Mouse (Mus musculus) layer of hippocampus, adult 9-11 months (tissue): ENCODE measurements at regions not wholly inside any gene's neighbourhood (a gene's known extent, or its start where the extent isn't known, plus 50 kb on each side); places are given as distances from the start of the nearest gene placed in this dataset.

ENCODE experiments used
- DNase-seq: peaks from one replicate; pipeline ENCODE4 v3.0.0; 2022

DNA sequence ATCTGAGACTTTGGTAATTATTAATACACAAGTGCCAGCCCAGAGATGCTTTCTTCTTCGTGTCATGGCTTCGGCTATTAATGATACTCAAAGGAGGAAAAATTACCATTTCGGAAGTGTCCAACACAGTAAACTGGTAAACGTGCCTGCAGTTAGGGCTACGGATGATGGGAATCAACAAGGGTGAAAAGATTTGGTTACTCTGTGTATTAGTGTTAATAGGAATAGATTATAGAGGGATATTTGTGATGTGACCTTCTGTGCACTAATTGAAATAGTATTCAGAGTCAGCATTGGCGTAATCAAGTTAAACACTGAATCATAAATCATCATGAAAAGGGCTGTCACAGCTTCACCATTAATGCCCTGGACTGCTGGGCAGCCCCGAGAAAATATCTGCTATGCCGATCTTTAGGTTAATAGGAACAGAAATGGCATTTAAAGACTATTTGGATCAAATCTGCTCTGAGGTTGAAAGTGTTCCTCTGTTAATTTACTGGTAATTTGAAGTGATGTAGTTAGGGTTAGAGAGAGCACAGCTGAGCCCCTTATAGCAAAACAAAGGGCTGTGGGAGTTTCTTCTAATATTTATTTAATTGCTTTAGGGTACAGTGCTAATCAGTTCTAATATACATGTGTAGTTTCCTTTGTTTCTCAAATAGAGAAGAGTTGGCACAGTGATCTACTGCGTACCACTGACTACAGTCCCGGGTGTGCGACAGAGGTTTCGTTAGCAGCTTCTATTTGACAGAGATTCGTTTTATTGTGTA, 160.7 kb downstream of the Rpl36a-ps1 start:
- DNase-seq: no peak

DNA sequence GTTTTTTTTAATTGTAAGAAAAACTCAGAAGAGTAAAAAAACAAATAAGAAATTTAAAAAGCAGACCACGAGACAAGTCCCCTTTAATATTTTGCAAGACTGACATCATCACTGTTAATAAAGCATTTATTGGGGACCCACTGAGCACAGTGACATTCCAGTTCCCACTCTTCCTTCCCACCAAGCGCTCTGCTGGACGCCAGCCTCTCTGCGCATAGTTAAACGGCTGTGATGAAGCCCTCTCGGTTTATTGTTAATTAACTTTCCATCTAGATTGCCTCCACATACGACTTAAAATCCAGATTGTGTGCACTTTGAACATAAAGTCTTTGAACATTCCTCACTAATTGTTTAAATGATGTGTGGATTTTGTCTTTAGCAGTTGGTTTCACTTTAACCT, 161.7 kb downstream of the Rpl36a-ps1 start:
- DNase-seq: no peak

DNA sequence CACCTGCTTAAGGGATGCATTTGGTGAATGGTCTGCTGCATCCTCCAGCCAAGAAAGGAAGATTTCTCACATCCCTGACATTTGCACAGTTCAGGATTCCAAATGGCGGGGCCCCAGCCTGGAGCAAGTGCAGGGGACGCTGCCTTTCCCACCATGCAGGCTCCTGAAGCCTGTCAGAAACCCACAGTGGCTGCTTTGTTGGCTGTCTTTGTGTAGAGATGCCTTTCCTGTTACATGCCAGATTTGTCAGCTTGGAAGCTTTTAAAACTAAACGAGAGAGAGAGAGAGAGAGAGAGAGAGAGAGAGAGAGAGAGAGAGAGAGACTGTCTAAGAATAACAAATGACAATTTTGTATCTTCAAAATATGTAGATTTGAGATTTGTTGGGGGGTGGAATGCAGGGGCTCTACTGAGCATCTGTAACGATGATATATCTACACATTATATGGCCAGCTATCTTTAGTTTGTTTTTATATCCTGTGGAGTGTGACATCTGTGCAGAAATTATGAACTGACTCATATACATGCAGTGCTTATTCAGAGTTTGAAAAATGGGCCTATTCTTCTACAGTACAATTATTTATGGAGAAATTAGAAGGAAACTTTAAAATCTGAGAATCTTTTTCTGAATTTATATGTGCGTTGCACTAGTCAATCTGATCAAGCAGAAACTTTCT, 164.0 kb downstream of the Rpl36a-ps1 start:
- DNase-seq: no peak

DNA sequence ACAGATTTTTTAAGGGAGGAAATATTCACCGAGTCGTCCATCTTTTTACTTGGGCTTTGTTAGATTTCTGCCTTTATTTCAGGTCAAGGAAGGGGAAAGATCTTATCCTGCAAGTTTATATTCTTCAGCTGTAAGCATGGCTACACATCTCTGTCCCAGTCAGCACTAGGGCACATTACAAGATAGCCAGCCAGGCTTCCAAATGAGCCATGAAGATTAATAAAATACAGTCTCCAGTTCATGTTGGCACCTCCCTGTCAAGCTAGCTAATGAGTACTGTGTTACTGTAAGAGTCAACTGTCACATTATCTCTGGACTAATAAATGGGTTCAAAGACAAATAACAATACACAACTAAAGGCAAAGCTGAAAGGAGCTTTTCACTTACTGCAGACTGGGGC, 166.6 kb downstream of the Rpl36a-ps1 start:
- no peak for DNase-seq

DNA sequence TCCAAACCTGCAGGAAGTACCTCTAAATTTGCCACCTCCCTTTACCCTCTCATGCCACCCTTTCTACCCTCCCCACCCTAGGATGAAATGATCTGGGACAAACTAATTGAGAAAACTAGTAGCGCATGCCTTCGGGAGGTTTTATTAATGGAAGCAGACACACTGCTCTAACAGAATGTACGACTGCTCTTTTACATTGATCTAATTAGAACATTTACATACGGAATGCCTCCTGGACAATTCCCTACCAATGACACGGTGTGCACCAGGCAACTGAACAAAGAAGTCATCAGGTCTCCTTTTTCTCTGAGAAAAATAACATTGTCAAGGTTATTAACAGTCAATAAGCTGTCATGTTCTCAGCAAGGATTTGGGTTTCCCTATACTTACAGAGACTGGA, 180.5 kb downstream of the Rpl36a-ps1 start:
- no peak for DNase-seq

DNA sequence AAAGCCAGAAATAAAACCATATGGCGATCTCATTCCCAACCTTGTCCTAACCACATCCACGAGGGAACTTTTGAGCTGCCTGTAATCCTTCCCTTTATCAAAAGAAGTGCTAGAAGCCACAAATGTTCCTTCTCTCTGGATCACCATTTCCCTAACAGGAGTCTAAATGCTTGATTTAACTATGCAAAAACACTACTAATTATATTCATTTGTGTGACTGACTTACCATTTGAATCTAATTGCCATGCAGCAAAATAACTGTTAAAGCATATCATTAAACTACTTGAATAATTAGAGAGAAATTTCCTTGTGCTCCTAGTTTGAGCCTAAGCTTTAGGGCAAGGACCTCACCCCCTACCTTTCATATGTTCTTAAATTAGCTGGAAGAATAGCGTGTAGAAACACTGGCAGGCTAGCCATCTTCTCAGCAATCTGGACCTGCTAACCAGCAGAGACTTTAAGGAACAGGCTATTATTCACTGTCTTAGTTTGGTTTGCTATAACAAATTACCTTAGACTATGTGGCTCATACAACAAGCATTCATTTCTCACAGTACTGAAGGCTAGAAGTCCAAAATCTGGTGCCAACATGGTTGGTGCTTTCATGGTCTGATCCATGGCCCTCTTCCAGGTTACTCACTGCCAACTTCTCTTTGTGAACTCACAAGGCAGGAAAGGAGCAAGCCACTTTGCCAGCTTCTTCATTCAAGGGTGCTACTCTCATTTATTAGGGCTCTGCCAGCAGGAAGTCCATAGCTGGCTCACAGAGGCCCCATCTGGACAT, 183.7 kb downstream of the Rpl36a-ps1 start:
- peak; percentile 21 for DNase-seq

DNA sequence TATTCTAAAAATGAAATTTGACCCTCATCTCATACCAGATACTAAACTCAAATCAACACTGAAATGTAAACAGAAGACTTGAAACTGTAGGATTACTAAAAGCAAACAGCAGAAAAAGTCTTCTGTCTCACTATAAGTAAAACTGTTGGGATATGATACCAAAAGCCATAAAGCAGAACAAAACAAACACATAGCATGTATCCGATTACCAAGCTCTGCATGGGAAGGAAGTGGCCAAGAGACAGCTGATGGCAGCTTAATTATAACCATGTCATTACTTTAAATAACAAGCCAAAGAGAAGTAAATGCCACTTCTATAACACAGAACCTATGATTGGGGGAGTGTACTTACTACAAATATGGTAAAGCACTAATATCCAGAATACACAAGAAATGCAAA, 186.0 kb downstream of the Rpl36a-ps1 start:
- no peak for DNase-seq

DNA sequence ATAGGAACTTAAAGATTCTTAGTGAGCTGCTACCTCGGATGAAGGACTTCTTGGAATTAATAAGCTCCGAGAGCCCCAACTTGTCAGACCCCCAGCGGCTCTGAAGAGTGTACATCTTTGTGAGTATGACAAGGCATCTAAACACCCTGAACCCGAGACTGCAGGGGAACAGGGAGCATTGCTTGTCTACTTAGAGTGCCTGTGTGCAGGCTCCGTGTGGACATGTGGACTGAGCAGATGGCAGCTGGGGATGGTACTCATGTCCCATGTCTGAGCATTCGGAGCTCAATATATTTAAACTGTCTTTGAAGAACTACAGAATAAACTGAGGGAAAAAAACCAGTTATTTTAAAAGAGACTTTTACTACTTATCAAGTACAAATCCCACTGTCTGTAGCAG, 189.1 kb downstream of the Rpl36a-ps1 start:
- DNase-seq: peak; percentile 47

DNA sequence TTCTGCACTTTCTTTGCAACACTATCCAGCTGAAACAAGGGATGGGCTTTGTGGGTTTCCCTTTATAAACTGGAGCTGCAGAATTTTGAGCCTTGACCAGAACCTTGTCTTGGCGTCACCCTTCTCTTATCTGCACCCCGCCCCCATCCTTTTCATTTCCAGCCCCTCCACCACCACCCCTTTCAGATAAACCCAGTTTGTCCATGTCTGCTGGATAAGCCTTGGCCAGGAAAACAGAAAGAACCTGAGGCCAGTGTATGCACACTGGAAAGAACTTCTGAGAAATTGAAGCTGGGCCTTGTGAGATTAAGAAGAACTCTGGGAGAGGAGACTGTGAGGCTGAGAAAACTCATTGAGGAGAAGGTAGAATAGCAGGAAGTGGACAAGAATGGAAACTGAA, 192.8 kb downstream of the Rpl36a-ps1 start:
- DNase-seq: no peak

DNA sequence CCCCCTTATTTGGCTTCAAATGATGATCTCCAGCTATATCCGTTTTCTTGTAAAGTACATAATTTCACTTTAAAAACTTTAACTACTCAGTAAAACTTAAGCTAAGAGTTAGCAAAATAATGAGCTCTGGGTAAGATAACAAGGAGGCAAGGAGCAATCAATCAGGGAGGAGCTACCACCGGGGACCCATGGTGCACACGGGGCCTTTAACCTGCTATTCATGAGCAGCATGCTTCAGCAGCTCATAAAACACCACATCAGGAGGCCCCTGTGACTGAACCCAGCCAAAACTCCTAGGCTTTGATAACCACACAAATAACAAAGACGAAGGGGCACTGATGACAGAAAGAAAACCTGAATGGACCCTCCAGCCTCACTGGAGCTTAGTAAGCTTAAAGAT, 202.1 kb downstream of the Rpl36a-ps1 start:
- DNase-seq: no peak

DNA sequence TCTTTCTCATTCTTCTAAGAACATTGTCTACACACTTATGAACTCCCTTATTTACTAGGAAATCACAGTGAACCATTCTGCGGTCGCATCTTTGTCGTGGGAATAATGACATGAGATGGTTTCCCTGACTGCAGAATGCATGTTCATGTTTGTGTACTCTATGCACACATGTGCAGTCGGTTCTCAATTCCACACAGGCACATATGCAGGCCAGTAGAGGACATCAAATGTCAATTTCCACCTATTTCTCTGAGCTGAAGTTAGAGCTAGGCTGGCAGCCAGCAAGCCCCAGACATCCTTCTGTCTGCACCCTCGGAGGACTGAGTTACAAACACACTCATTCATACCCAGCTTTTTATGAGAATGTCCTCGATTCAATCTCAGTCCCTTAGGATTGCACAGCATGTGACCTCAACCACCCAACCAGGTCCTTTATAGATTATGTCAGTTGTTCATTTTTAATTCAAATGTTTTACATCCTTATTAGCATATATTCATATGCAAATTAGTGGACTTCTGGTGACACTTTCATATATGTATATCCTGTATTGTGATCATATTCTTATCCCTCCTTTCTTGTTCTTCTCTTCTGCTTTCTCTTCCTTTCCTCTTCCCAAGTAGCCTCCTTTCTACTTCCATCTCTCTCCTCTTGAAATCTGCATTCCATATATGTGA, 202.7 kb downstream of the Rpl36a-ps1 start:
- DNase-seq: no peak

DNA sequence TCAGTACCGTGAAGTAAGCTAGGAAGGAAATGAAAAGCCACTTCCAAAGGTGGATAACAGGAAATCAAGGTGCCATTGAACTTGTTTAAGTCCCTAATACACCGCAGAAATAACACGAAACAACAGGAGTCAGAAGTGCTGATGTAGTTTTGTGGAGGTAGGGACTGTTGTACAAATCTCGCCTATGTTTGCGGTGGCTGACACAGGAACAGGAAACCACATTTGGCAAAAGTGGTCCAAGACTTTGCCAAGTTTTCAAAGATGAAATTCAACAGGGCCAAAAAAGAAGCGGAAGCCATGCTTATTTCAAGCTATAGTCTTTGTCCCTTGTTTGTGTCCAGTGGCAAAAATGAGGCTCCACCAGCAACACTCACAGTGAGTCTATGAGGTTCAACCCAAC, 204.3 kb downstream of the Rpl36a-ps1 start:
- no peak for DNase-seq

DNA sequence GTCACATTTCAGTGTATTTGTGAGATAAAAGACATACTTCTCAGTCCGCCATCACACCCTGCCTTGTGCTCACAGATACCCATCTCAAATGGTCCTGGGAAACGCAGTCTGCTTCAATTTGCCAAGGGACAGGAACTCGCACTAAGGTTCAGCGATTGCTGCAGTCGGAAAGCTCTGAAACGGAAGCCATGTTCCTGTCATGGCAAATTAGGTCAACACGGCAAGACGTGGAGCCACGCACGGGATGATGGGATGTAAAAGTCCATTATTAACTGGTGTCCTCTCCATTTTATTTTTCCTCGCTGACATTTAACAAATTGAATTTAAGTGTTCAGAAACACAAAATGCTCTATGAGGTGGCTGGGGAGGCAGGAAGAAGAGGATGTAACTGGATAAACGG, 212.4 kb downstream of the Rpl36a-ps1 start:
- DNase-seq: no peak

DNA sequence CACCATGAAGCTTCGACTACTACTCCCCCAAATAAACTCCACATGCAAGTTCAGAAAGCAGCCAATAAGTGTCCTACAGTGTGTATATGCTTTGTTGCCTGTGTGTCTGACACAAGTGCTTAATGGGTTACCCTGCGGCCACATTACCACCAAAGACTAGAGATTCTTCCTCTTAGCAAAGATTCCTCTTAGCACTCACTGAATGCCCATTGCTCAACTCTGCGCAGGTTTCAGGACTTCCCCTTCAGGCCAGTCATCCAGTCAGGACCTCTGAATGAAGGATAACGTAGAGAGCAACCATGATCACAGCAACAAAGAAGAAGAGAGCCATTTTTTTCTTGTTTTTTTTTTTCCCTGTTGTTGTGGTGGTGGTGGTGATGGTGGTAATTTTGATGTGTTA, 222.0 kb downstream of the Rpl36a-ps1 start:
- no peak for DNase-seq

DNA sequence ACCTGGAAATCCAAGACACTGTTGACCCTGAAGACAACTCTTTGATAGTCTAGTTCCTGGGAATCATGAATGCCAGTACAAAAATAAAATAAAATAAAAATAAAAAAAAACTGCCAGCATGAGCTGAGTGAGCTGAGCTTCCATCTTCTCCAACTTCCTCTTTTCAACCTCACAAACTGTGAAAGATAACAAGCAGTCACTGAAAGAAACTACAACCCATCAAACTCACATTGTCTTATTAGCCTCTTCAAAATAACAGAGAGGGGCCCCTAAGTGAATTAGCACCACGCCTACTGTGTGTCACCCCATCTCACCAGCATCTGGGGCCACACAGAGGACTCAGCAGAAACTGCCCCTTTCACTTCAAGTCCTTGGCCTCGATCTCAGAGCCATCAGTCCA, 225.3 kb downstream of the Rpl36a-ps1 start:
- no peak for DNase-seq

DNA sequence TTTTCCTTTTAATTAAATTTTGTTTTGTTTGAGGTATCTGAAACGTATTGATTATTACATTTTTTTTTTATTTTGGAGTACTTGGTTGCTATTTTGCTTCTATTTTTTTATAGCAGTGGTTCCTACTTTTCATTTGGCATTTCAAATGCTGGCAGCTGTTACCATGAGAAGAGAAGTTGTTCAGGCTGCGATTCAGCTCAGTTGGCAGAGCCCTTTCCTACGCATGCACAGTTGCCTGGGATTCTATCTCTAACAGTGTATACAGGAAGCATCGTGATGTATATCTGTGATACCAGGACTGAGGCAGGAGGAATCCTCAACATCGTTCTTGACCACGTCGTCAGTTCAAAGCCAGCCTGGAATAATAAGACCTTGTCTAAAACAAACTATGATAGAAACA, 226.6 kb downstream of the Rpl36a-ps1 start:
- DNase-seq: peak; percentile 35

DNA sequence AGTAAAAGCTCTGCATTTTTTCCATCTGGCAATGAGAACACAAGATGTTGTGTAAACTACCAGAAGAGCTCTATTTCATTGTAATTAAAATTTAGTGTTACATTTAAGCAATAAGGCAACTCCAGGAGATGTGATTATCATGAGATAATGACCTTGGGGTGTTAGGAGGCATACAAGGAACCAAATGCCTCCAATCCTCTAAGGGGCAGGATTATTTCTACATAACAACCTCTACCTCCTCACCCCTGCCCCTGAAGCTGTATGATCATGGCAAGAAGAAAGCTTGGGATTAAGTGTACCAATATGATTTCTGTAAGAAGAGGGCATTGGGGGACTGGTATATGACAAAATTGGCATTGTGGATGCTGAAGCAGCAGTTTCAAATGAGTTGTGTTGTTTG, 228.8 kb downstream of the Rpl36a-ps1 start:
- DNase-seq: no peak

DNA sequence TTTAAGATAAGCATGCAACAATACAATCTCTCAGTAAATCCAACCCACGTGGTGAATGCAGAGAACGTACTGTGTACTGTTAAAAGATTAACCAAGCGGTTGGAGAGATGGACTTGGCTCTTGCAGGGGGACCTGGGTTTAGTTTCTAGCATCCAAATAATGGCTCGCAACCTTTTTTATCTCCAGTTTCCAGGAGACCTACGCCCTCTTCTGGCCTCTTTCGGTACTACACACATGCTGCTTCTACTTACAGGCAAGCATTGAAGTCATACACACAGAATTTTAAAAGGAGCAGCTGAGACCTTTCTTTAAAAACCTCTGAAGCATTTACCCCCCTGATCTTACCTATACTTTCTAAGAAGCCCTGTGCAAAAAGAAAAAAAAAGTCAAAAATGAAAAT, 243.4 kb downstream of the Rpl36a-ps1 start:
- DNase-seq: no peak

DNA sequence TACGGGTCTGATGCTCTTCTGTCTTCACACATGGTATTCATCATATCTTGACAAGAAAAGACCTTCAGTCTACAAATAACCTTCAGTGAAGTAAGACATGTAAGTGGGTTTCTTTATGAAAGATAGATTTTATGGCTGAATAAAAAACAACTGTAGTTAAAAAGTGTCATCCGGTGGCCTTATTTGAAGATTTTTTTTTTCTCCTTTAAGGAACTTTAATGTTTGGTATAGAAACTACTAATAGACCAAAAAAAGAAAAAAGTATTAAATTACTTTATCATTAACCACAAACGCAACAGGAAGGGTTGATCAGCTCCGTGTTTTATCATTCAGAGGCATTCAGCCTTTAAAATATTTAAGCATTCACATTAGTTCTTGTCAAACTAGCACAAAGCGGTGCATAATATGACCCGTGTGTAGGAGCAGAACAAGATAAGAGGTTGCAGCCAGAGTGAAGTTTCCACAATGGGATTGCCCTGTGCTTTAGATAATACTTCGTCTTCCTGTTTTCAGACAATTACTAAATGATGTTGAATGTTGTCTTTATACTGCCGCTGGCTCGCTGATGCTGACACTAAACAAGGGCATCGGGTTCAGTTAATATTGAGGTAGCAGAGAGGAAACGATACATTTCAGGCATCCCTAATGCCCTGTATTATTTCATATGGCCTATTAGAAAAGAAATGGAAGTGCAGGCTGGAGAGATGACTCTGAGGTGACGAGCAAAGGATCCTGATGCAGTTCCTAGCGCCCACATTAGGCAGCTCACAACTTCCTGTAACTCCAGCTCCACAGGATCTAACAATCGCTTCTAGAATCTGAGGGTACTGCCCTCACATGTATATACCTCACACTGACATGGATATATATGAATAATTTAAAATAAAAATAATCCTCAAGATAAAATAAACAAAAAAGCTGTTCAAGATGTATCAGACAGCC, 244.8 kb downstream of the Rpl36a-ps1 start:
- no peak for DNase-seq

DNA sequence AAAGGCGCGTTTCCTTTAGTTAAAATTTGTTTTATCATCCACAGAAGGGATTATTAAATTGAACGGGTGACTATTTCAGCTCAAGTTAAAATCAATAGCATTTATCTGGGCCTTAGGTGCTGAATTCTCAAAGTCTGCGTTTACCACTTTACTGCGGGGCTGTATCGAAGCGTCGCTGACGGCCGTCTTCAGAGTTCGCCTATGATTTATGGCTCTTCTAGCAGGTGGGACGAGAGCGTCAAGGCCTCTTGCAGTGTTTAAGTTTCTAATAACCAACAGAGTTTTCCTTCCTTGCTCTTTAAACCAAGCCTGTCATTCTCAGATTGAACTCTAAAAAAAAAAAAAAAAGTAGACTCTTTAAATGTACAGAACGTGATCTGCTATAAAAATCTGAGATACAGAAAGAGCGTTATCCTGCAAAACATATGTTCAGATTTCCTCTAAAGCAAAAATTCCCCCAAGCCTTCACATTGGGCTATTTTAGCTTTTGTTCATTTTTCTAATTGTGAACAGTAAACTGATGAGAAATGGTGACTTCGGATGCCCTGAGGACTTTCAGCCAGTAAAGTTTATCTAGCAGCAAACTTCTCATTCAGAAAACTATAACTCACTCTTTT, 246.9 kb downstream of the Rpl36a-ps1 start:
- no peak for DNase-seq

DNA sequence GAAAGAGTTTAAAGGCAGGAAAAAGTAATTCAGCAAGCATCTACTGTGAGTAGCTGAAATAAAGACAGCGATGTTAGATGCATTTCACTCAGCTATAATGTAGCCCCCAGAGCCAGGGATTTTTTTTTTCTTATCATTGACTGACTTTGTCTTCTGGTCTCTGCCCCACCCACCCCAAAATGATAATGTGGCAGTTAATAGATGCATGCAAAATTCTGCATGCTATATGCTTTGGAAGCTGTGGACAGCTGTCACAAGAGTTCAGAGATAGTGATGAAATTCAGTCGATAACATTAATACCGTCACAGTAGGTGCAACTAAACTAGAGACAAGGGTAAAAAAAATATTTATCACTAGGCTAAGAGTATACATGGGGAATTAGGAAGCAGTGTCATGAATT, 263.7 kb downstream of the Rpl36a-ps1 start:
- no peak for DNase-seq

DNA sequence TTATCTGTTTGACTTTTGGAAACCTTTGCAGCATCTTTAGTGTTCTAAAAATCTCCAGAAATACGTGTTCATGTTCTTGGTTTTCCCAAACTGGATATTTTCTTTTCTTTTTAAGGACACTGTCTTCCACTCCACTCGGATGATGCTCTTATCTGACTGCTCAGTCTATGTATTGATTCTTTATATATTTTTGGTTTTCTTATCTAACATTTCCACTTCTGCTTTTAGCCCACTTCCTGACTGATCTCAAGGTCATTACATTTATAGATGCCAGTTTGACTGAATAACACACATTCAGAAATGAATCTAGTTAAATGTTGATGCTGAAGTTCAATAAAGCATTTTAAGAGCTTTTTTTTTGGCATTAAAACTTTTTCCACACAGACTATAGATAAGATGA, 265.3 kb downstream of the Rpl36a-ps1 start:
- no peak for DNase-seq
